In the genomic region with DNA sequence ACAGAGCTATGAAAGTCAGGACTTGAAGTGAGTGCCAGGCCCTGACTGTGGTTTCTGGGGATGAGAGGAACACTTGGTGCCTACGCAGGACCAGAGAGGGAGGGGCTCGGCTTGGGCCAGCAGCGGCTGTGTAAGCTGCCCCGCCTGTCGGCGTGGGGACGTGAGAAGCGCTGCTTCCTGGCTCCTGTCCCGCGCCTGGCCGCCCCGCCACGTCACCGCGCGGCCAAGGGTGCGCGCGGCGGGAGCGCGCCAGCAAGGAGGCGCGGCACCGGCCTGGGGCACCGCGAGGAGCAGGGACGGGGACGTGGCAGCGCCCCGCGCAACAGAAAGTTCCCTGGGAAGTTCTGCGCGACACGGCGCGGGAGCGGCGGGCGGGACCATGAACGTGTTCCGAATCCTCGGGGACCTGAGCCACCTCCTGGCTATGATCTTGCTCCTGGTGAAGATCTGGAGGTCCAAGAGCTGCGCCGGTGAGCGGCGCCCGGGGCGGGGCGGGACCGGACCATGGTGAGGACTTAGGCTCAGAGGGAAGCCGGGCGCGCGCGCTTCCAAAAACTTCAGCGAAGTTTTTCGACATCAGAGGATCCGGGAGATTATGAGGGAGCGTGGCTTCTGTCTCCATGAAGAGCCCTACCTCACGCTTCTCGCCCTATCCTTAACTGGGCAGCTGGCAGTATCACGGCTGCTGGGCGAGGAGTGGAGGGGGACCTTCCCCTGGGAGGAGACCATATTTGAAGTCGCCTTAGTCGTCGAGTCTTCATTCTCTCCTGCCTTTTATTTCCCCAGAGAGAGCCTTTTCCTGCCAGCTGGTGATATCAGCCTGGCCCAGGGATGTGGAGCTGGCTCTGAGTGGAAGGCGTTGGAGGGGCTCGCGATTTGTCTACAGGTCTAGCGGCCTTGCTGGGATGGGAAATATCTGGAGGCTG, we compare ENCODE assay signal across 8 mouse cellular contexts. TPM values are rescaled to one million over a fixed set of nuclear protein-coding genes. Genes with fewer than 3 reads are reported as not detected.
DNase-seq lines count a peak whose midpoint lies in the region; ATAC-seq lines count a peak whose summit lies in the region.

A gene (plus strand): TSS at position 241 of the 926 bp plus-strand sequence.

- peaks cover 58% of the 10 kb centered on the region for H3K27me3 ChIP-seq in forebrain, embryonic 11.5 days (ENCODE audit: control insufficient read depth, insufficient read depth, low read length)
- H3K27me3 ChIP-seq in stomach, embryonic 14.5 days (ENCODE audit: control insufficient read depth, insufficient read depth, low read length): peaks cover 11% of the 10 kb centered on the region; the same call in 1 of the 2 replicates

- peak within 1 kb of the TSS; percentile 47 for H3K4me3 ChIP-seq in forebrain, embryonic 11.5 days (ENCODE audit: low read depth, low read length)
- peak within 1 kb of the TSS; percentile 51 for H3K4me3 ChIP-seq in stomach, embryonic 14.5 days (ENCODE audit: low read depth, low read length)

- peak; percentile 50 for ATAC-seq in forebrain, embryonic 11.5 days (replicated peaks; ENCODE audit: low FRiP score)
- peak; percentile 45 for ATAC-seq in megakaryocyte, adult 5-6 weeks (ENCODE audit: poor library complexity, severe bottlenecking)
- ATAC-seq in stomach, embryonic 14.5 days (ENCODE audit: insufficient number of reproducible peaks, insufficient read depth, low FRiP score, low read depth): peak; percentile 73

- no peaks in the 10 kb centered on the region for H3K9me3 ChIP-seq in forebrain, embryonic 11.5 days (ENCODE audit: control insufficient read depth, low read length)
- no peaks in the 10 kb centered on the region for H3K9me3 ChIP-seq in stomach, embryonic 14.5 days (ENCODE audit: control insufficient read depth, low read depth, low read length)

- no peaks in the 10 kb centered on the region for H3K36me3 ChIP-seq in forebrain, embryonic 11.5 days (ENCODE audit: control insufficient read depth, insufficient read depth, low read length)
- no peaks in the 10 kb centered on the region for H3K36me3 ChIP-seq in stomach, embryonic 14.5 days (ENCODE audit: control insufficient read depth, insufficient read depth, low read length)

- intact Hi-C loops in heart, postnatal 10 days (cut with DNase I): no loop called here

- H3K4me2 ChIP-seq in forebrain, embryonic 11.5 days (ENCODE audit: low read depth, low read length, severe bottlenecking): peak within 1 kb of the TSS; percentile 93
- H3K4me2 ChIP-seq in stomach, embryonic 14.5 days (replicated peaks; ENCODE audit: low read depth, low read length): peak within 1 kb of the TSS; percentile 74

- peak; percentile 54 for DNase-seq in right cerebral cortex, postnatal 14 days
- DNase-seq in right cerebral cortex, adult 18-20 months: no peak
- peak; percentile 73 for DNase-seq in forebrain, embryonic 11.5 days (ENCODE audit: low spot score)
- peak; percentile 87 to 89 for DNase-seq in heart, postnatal 10 days
- peak; percentile 47 to 80 for DNase-seq in kidney, postnatal 36 days
- DNase-seq in right cerebral cortex, postnatal 36 days (ENCODE audit: low spot score in 2 of 2): no peak

- peak within 1 kb of the TSS; percentile 49 for H3K9ac ChIP-seq in forebrain, embryonic 11.5 days (ENCODE audit: low read length)
- peak within 1 kb of the TSS; percentile 62 for H3K9ac ChIP-seq in stomach, embryonic 14.5 days (replicated peaks; ENCODE audit: low read depth, low read length)

- WGBS in forebrain, embryonic 11.5 days: under 1% methylated on average over 69 of the region's 71 CpGs
- WGBS in stomach, embryonic 14.5 days: under 1% methylated on average over 71 of the region's 71 CpGs

- H3K4me1 ChIP-seq in forebrain, embryonic 11.5 days (replicated peaks; ENCODE audit: control insufficient read depth, insufficient read depth, low read length): peaks cover 15% of the 10 kb centered on the region
- peaks cover 19% of the 10 kb centered on the region for H3K4me1 ChIP-seq in stomach, embryonic 14.5 days (ENCODE audit: control insufficient read depth, insufficient read depth, low read length)

- H3K27ac ChIP-seq in forebrain, embryonic 11.5 days (ENCODE audit: low read depth, low read length): no peak within 1 kb of the TSS
- peak within 1 kb of the TSS; percentile 40 for H3K27ac ChIP-seq in stomach, embryonic 14.5 days (ENCODE audit: low read length)

RNA-seq across cellular contexts. Expression of the gene that starts here (rescaled TPM):
- polyA plus RNA-seq in forebrain, embryonic 11.5 days (2014; fragmentation: Nextera tagmentation; extraction: Ambion mirVana): 9.7 and 10.3 TPM in 2 replicates
- 10 to 100 TPM; 21.4 to 24.2 TPM for total RNA-seq in heart, postnatal 10 days (2021)
- total RNA-seq in megakaryocyte, adult 5-6 weeks (2015): not detected in 2 replicates
- total RNA-seq in megakaryocyte, adult 5-6 weeks (2017): not detected in 2 replicates
- polyA plus RNA-seq in stomach, embryonic 14.5 days (2014; fragmentation: Nextera tagmentation; extraction: Ambion mirVana): 82.3 and 83.9 TPM in 2 replicates

Comparison
In these comparisons a context has a peak if more than half of its experiments do, and no peak if none do; other contexts are left out.
1. RNA of the gene that starts here (total RNA-seq): 21.4 to 24.2 TPM in heart, postnatal 10 days; not detected in megakaryocyte, adult 5-6 weeks; every median in the first group is over 10 times any median in the second.
2. DNase-seq: peak in right cerebral cortex, postnatal 14 days (single experiment), forebrain, embryonic 11.5 days (single experiment), heart, postnatal 10 days (2 of 2) and kidney, postnatal 36 days (2 of 2); none in right cerebral cortex, adult 18-20 months (single experiment) and right cerebral cortex, postnatal 36 days (0 of 2).
3. Peak in ATAC-seq in megakaryocyte, adult 5-6 weeks; RNA of the gene not detected or under 1 TPM.
4. Peak in every context shown above with its lines, with median percentiles within 50 percentile points of each other: ATAC-seq.